In genomic region chr1:139223804-139224203, GRCm38 (mm10) we compare ENCODE assay signal across 21 mouse cellular contexts.
"Had no signal": no experiment of that assay in that cellular context is flagged by ENCODE, and none has a peak within 500 bp of the region (broad histone marks: within the 10 kb centered on the region; RNA-seq: fewer than 3 reads in every experiment).

No protein-coding gene starts in this region.

- ATAC-seq: hindbrain, postnatal 0 days; inflammation-experienced regulatory T-cells, adult 6 months; midbrain, embryonic 15.5 days had no signal

- H3K36me3 ChIP-seq: limb, embryonic 13.5 days; lung, embryonic 15.5 days; midbrain, embryonic 10.5 days; midbrain, embryonic 15.5 days; neural tube, embryonic 12.5 days; neural tube, embryonic 15.5 days had no signal

- H3K9me3 ChIP-seq: limb, embryonic 13.5 days; lung, embryonic 15.5 days; megakaryocyte, embryonic 14.5 days; midbrain, embryonic 10.5 days; midbrain, embryonic 15.5 days; neural tube, embryonic 12.5 days; neural tube, embryonic 15.5 days had no signal

- H3K4me2 ChIP-seq: limb, embryonic 13.5 days; liver, embryonic 11.5 days; lung, embryonic 15.5 days; midbrain, embryonic 15.5 days; neural tube, embryonic 12.5 days; neural tube, embryonic 15.5 days had no signal

- H3K27me3 ChIP-seq: limb, embryonic 13.5 days; lung, embryonic 15.5 days; megakaryocyte, embryonic 14.5 days; midbrain, embryonic 15.5 days; neural tube, embryonic 12.5 days; neural tube, embryonic 15.5 days had no signal

- H3K4me3 ChIP-seq: limb, embryonic 13.5 days; lung, embryonic 15.5 days; megakaryocyte, embryonic 14.5 days; midbrain, embryonic 10.5 days; midbrain, embryonic 15.5 days; neural tube, embryonic 12.5 days; neural tube, embryonic 15.5 days had no signal

- DNase-seq: kidney, adult 2 months; kidney, postnatal 36 days; left cerebral cortex, postnatal 4 days; lung, adult 18-20 months; lung, postnatal 10 days; lung, postnatal 36 days; right cerebral cortex, adult 18-20 months; right cerebral cortex, postnatal 14 days; right cerebral cortex, postnatal 4 days; thymus, postnatal 25 days had no signal

- H3K27ac ChIP-seq: hindbrain, postnatal 0 days; limb, embryonic 13.5 days; liver, embryonic 14.5 days; lung, embryonic 15.5 days; midbrain, embryonic 10.5 days; midbrain, embryonic 15.5 days; neural tube, embryonic 12.5 days; neural tube, embryonic 15.5 days had no signal

- H3K9ac ChIP-seq: limb, embryonic 13.5 days; liver, embryonic 14.5 days; lung, embryonic 15.5 days; midbrain, embryonic 15.5 days; neural tube, embryonic 12.5 days; neural tube, embryonic 15.5 days had no signal

- H3K4me1 ChIP-seq: limb, embryonic 13.5 days; lung, embryonic 15.5 days; midbrain, embryonic 10.5 days; midbrain, embryonic 15.5 days; neural tube, embryonic 12.5 days; neural tube, embryonic 15.5 days had no signal
